Mouse (Mus musculus): ENCODE data around the gene Qrsl1. TPM values are rescaled to one million over a fixed set of nuclear protein-coding genes. Genes with fewer than 3 reads are reported as not detected.
"Not testable (repeated sequence)": the region's sequence is repeated elsewhere in the genome, so short reads cannot be mapped to it uniquely, and the experiment has no call there.

The Qrsl1 gene
- 10 to 100 TPM; 10.2 to 10.4 TPM for total RNA-seq (2021)
- long read RNA-seq, experiment 1, transcript Qrsl1-201 (11 exons, 1,981 nt), result major isoform, 16 of 20 reads
- long read RNA-seq, experiment 1, partial matches to known transcripts, result 1 of 20 reads
- long read RNA-seq, experiment 1, other reads (novel, unspliced or antisense), result 3 of 20 reads
- long read RNA-seq, experiment 2, transcript Qrsl1-201 (11 exons, 1,981 nt), result major isoform, 14 of 19 reads
- long read RNA-seq, experiment 2, partial matches to known transcripts, result 2 of 19 reads
- long read RNA-seq, experiment 2, other reads (novel, unspliced or antisense), result 3 of 19 reads

- peak; percentile 90 for DNase-seq
Measured at GRCm38 (mm10) chr10:43901578-43902194, at the start of gene Qrsl1, which contains the start of gene Rtn4ip1. TSS of gene Qrsl1 (minus strand) at chr10:43901745. TSS of gene Rtn4ip1 (plus strand) at chr10:43901807.

GRCm38 (mm10) chr10:43945435-43945834, 43.9 kb upstream of the Qrsl1 start:
- no peak for DNase-seq

GRCm38 (mm10) chr10:43943736-43944135, 42.2 kb upstream of the Qrsl1 start:
- DNase-seq, result no peak

GRCm38 (mm10) chr10:43939136-43939662, 37.7 kb upstream of the Qrsl1 start:
- no peak for DNase-seq

- DNase-seq, result no peak
Measured at GRCm38 (mm10) chr10:43928596-43928995, 27.1 kb upstream of the Qrsl1 start.

- DNase-seq, result no peak
Measured at GRCm38 (mm10) chr10:43927736-43928135, 26.2 kb upstream of the Qrsl1 start.

- DNase-seq, result not testable (repeated sequence)
Measured at GRCm38 (mm10) chr10:43925776-43926175, 24.2 kb upstream of the Qrsl1 start.

- DNase-seq, result no peak
Measured at GRCm38 (mm10) chr10:43923096-43923495, 21.6 kb upstream of the Qrsl1 start.

GRCm38 (mm10) chr10:43918696-43919608, 17.4 kb upstream of the Qrsl1 start:
- peak; percentile 85 for DNase-seq

GRCm38 (mm10) chr10:43916737-43917136, 15.2 kb upstream of the Qrsl1 start:
- DNase-seq, result no peak

- DNase-seq, result no peak
Measured at GRCm38 (mm10) chr10:43916181-43916580, 14.6 kb upstream of the Qrsl1 start.

GRCm38 (mm10) chr10:43912236-43912635, 10.7 kb upstream of the Qrsl1 start:
- no peak for DNase-seq

GRCm38 (mm10) chr10:43910873-43911142, 9.3 kb upstream of the Qrsl1 start:
- DNase-seq, result no peak

- no peak for DNase-seq
Measured at GRCm38 (mm10) chr10:43910032-43910872, 8.7 kb upstream of the Qrsl1 start.

- no peak for DNase-seq
Measured at GRCm38 (mm10) chr10:43904569-43904968, 3.0 kb upstream of the Qrsl1 start.

GRCm38 (mm10) chr10:43900883-43901570, 518 bp downstream of the Qrsl1 start:
- DNase-seq, result no peak

- DNase-seq, result no peak
Measured at GRCm38 (mm10) chr10:43898276-43898675, 3.3 kb downstream of the Qrsl1 start.

GRCm38 (mm10) chr10:43896065-43896464, 5.5 kb downstream of the Qrsl1 start:
- no peak for DNase-seq

GRCm38 (mm10) chr10:43892971-43893370, 8.6 kb downstream of the Qrsl1 start:
- DNase-seq, result no peak

- no peak for DNase-seq
Measured at GRCm38 (mm10) chr10:43888976-43889375, 12.6 kb downstream of the Qrsl1 start.

- DNase-seq, result no peak
Measured at GRCm38 (mm10) chr10:43887676-43888075, 13.9 kb downstream of the Qrsl1 start.

Data from gastrocnemius, postnatal 10 days (tissue).